Mouse (Mus musculus): ENCODE measurements at regions not wholly inside any gene's neighbourhood (a gene's known extent, or its start where the extent isn't known, plus 50 kb on each side); places are given as distances from the start of the nearest gene placed in this dataset.

DNA sequence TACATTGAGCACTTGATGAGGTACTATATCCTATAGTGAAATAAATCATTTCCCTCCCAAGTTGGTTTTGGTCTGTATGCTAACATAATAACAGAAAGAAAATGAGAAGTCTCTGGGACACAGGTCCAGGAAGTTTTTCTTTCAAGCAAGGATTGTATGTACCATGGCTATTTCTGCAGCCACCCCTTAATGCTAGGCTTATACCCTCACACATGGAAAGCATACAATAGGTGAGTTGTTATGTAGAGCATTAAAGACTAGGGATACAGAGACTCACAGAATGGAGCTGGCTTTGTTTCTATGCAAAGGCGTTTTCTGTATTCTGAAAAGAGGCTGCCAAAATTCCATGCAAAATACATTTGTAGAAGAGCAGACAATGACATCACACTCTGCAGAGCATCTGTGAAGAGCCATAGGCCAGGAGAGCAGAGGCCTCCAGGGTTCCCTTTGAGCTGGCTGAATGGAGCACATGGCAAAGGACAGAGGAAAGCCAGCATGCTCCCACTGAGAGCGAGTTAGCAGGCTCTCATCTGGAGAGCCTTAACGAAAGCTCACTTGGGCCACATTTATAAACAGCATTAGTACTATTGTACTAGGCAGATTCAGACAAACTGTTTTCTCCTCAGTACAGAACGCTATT lies 262.0 kb upstream of the Sgcd start:
- H3K4me2 ChIP-seq, result no peak overlapping the region
- ATAC-seq (ENCODE audit: low FRiP score), result no peak
- H3K9ac ChIP-seq (replicated peaks), result no peak overlapping the region
- H3K9me3 ChIP-seq (replicated peaks), result no peaks in the 10 kb centered on the region
- H3K4me1 ChIP-seq, result no peaks in the 10 kb centered on the region
- no peaks in the 10 kb centered on the region for H3K36me3 ChIP-seq
- 55% methylated on average over 4 of the region's 4 CpGs for WGBS
- no peak overlapping the region for H3K27ac ChIP-seq (replicated peaks)
- no peak overlapping the region for H3K4me3 ChIP-seq (replicated peaks)
- no peaks in the 10 kb centered on the region for H3K27me3 ChIP-seq (replicated peaks)

DNA sequence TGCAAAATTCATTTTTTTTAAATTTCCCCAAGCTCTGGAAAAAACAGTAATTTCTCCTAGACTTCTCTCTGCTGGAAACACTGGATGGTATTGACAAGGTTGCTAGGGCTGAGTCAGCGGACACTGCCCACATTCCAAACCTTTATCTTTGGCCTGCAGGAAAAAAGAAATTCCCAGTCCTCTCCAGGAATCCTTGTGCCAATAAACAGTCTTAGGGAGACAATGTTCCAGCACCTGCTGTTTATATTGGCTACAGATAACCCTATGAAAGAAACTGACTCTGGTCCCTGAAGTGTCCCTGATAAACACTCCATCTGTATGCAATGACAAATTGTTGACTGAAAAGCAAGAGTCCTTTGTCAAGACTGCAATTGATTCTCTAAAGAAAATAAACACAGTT lies 260.5 kb upstream of the Sgcd start:
- H3K27ac ChIP-seq (replicated peaks), result no peak overlapping the region
- WGBS, result 58% methylated on average over 1 of the region's 1 CpGs
- H3K4me1 ChIP-seq, result no peaks in the 10 kb centered on the region
- H3K4me3 ChIP-seq (replicated peaks), result no peak overlapping the region
- H3K9me3 ChIP-seq (replicated peaks), result no peaks in the 10 kb centered on the region
- no peak overlapping the region for H3K4me2 ChIP-seq
- H3K36me3 ChIP-seq, result no peaks in the 10 kb centered on the region
- ATAC-seq (ENCODE audit: low FRiP score), result no peak
- H3K27me3 ChIP-seq (replicated peaks), result no peaks in the 10 kb centered on the region
- H3K9ac ChIP-seq (replicated peaks), result no peak overlapping the region

DNA sequence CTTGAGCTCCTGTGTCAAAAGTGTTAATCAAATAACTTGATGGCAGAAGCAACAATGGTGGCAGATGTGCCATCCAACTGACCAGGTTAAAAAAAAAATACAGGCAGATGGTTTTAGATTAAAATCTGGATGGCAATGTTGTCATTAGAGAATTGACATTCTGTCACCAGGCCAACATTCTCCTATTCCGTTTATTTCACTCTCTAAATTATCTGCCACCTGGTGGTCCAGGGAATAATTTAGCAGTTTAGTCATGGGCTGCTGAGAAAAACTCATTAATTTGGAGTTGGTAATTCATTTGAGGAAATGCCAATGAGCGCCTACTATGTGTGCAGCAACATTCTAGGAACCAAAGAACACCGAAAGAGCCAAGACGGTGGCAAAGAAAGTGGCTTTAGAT lies 232.4 kb upstream of the Sgcd start:
- Histone ChIP-seq H3K4me2 (no peak overlapping the region), H3K36me3 (no peaks in the 10 kb centered on the region), H3K9me3 (replicated peaks) (no peaks in the 10 kb centered on the region), H3K4me3 (replicated peaks) (no peak overlapping the region), H3K9ac (replicated peaks) (no peak overlapping the region), H3K4me1 (no peaks in the 10 kb centered on the region), H3K27ac (replicated peaks) (no peak overlapping the region), H3K27me3 (replicated peaks) (no peaks in the 10 kb centered on the region)
- 59% methylated on average over 4 of the region's 4 CpGs for WGBS
- no peak for ATAC-seq (ENCODE audit: low FRiP score)

DNA sequence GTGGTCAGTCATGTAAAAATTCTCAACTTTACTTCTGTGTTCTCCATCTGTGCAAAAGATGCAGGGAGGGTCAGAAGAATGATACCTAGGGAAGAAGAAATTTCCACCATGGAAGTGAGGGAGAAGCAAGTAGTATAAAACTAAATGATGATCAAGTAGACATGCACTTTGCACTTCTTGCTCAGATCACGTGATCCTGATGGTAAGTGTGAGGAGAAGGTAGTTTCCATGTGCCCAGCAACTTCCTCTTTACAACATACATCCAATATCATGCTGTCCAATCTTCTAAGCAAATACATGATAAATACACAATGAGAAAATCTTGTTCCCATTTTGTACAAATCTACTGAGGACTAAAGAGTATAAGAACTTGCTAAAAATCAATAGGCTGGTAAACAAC lies 230.4 kb upstream of the Sgcd start:
- WGBS, result 72% methylated on average over 1 of the region's 1 CpGs
- H3K36me3 ChIP-seq, result no peaks in the 10 kb centered on the region
- no peaks in the 10 kb centered on the region for H3K9me3 ChIP-seq (replicated peaks)
- no peaks in the 10 kb centered on the region for H3K27me3 ChIP-seq (replicated peaks)
- H3K9ac ChIP-seq (replicated peaks), result no peak overlapping the region
- no peaks in the 10 kb centered on the region for H3K4me1 ChIP-seq
- no peak for ATAC-seq (ENCODE audit: low FRiP score)
- H3K27ac ChIP-seq (replicated peaks), result no peak overlapping the region
- no peak overlapping the region for H3K4me2 ChIP-seq
- H3K4me3 ChIP-seq (replicated peaks), result no peak overlapping the region

DNA sequence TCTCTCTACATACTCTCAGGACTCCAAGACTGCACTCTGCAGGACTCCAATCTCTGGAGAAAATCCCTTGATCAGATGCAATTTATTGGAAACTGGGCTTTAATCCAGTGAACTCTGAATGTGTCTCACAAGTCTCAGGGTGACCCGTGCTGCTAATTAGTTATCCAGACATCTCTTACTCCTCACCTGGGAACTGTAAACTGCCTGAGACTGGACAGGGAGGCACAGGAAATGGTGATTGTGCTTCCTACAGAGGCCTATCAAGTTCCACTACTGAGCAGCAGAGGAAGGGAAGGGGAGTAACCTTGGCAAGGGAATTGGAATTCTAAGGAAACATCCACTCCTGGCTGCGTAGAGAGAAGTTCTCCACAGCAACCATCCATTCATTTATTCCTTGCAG lies 228.0 kb upstream of the Sgcd start:
- no peak overlapping the region for H3K9ac ChIP-seq (replicated peaks)
- no peaks in the 10 kb centered on the region for H3K4me1 ChIP-seq
- no peak overlapping the region for H3K27ac ChIP-seq (replicated peaks)
- no peak for ATAC-seq (ENCODE audit: low FRiP score)
- H3K36me3 ChIP-seq, result no peaks in the 10 kb centered on the region
- no peak overlapping the region for H3K4me2 ChIP-seq
- no peaks in the 10 kb centered on the region for H3K9me3 ChIP-seq (replicated peaks)
- H3K4me3 ChIP-seq (replicated peaks), result no peak overlapping the region
- no peaks in the 10 kb centered on the region for H3K27me3 ChIP-seq (replicated peaks)
- WGBS, result 72% methylated on average over 2 of the region's 2 CpGs

DNA sequence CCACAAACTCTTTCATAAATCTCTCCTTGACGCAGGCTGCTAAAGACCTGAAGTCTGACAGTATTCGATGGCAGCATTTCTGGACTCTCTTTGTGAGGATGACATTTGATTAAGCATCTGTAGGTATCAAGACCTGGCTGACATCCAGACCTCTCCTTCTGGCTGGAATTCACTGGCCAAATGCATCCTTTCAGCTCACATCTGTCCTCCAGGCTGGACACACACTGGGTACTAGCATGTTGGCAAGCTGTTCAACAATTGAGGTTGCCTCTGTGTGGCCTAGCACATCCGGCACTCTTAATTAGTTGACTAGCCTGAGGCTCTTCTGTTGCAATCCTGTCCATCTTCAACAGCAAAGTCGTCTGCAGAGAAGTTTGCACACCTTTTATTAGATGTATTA lies 197.8 kb upstream of the Sgcd start:
- 58% methylated on average over 4 of the region's 4 CpGs for WGBS
- H3K9ac ChIP-seq (replicated peaks), result no peak overlapping the region
- ATAC-seq (ENCODE audit: low FRiP score), result no peak; the same call in 1 of the 2 replicates
- no peaks in the 10 kb centered on the region for H3K27me3 ChIP-seq (replicated peaks)
- no peak overlapping the region for H3K27ac ChIP-seq (replicated peaks)
- H3K4me1 ChIP-seq, result no peaks in the 10 kb centered on the region
- no peak overlapping the region for H3K4me3 ChIP-seq (replicated peaks)
- H3K9me3 ChIP-seq (replicated peaks), result no peaks in the 10 kb centered on the region
- H3K4me2 ChIP-seq, result no peak overlapping the region
- H3K36me3 ChIP-seq, result no peaks in the 10 kb centered on the region

DNA sequence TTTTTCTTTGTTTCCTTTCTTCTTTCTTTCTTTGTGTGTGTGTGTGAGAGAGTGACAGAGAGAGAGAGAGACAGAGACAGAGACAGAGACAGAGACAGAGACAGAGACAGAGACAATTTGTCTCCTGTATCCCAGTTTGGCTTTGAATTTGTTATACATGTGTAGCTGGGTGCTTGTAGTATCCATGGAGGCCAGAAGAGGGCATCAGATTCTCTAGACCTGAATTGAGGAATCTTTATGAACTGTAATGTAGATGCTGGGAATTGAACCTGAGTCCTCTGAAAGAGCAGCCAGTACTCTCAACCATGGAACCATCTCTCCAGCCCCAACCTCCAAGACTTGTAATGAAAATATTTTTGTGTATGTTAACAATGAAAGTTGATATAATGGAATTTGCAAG lies 190.2 kb upstream of the Sgcd start:
- Histone ChIP-seq H3K9me3 (replicated peaks) (no peaks in the 10 kb centered on the region), H3K9ac (replicated peaks) (no peak overlapping the region), H3K36me3 (no peaks in the 10 kb centered on the region), H3K27ac (replicated peaks) (no peak overlapping the region), H3K4me2 (no peak overlapping the region), H3K4me3 (replicated peaks) (no peak overlapping the region), H3K4me1 (no peaks in the 10 kb centered on the region), H3K27me3 (replicated peaks) (no peaks in the 10 kb centered on the region)
- no peak for ATAC-seq (ENCODE audit: low FRiP score)

DNA sequence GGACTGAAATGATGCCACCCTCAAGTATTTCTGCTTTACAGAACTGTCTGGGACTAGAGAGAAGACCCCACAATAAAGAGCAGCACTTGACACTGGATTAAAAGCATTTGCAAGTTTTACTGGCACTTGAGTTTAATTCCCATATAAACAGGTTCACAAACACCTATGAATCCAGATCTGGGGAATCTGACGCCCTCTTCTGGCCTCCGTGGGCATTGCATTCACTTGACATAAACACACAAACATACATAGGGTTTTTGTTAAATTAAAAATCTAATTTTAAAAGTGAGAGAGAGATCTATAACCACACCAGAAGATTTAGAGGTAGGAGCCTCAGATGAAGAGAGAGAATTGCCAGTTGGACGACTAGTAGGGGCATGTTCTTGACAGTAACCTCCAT lies 189.4 kb upstream of the Sgcd start:
- Histone ChIP-seq H3K27ac (replicated peaks) (no peak overlapping the region), H3K36me3 (no peaks in the 10 kb centered on the region), H3K27me3 (replicated peaks) (no peaks in the 10 kb centered on the region), H3K4me1 (no peaks in the 10 kb centered on the region), H3K9me3 (replicated peaks) (no peaks in the 10 kb centered on the region), H3K4me2 (no peak overlapping the region), H3K4me3 (replicated peaks) (no peak overlapping the region), H3K9ac (replicated peaks) (no peak overlapping the region)
- 37% methylated on average over 3 of the region's 3 CpGs for WGBS
- no peak for ATAC-seq (ENCODE audit: low FRiP score)

DNA sequence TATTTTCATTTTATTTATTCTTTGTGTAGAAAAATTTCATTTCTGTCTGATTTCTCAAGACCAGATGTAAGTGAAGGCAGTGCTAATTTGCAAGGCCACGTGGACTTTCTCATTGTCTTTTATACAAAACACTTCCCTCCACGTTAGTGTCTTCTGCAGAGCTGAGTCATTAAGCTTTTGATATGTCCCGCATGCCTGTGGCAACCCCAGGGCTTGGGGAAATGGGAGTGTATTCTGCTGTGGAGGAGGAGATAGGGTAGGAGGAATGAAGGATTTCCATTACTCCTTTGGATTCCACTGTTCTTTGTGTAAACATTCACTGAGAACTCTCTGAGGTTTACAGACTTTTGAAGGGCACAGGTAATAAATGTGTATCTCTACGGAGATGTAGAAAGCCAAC lies 187.7 kb upstream of the Sgcd start:
- Histone ChIP-seq H3K9me3 (replicated peaks) (no peaks in the 10 kb centered on the region), H3K4me3 (replicated peaks) (no peak overlapping the region), H3K27me3 (replicated peaks) (no peaks in the 10 kb centered on the region), H3K4me1 (no peaks in the 10 kb centered on the region), H3K9ac (replicated peaks) (no peak overlapping the region), H3K36me3 (no peaks in the 10 kb centered on the region), H3K27ac (replicated peaks) (no peak overlapping the region), H3K4me2 (no peak overlapping the region)
- no peak for ATAC-seq (ENCODE audit: low FRiP score)
- 76% methylated on average over 4 of the region's 4 CpGs for WGBS

DNA sequence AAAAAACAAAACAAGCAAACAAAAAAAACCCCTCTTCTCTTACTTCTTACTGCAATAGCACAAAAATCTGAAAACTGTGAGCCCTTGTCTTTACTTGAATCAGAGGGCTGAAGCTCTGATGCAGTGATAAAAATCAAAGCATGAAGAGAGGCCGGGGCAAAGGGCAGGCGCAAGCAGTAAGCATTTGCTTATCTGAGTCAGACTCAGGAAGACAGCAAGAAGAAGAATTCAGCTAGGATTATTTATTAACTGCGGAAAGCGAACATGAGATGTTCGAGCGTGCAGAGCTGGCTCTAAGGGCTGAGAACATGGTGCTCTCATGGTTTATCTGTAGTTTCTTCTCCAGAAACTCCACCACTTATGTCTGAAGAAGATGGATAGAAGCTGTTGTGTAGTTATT lies 163.4 kb upstream of the Sgcd start:
- Histone ChIP-seq H3K36me3 (no peaks in the 10 kb centered on the region), H3K4me3 (replicated peaks) (no peak overlapping the region), H3K4me2 (no peak overlapping the region), H3K27me3 (replicated peaks) (no peaks in the 10 kb centered on the region), H3K27ac (replicated peaks) (no peak overlapping the region), H3K4me1 (no peaks in the 10 kb centered on the region), H3K9ac (replicated peaks) (no peak overlapping the region), H3K9me3 (replicated peaks) (no peaks in the 10 kb centered on the region)
- ATAC-seq (ENCODE audit: low FRiP score), result no peak
- 81% methylated on average over 6 of the region's 6 CpGs for WGBS

DNA sequence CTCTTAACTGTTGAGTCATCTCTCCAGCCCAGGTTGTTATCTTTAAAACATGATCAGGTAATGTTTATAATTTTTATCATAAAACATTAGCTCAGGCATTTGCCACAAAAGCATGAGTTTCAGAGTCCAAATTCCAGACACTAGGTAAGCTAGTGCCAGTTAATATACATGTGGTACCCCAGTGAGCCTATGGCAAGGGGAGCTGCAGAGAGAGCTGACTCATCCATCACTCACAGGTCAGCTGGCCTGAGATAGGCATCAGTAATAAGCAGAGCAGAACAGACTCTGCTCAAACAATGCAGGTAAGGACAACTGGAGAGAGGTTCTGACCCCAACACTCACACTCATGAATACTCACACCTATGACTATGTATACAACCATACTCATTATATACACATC lies 144.6 kb upstream of the Sgcd start:
- no peak for ATAC-seq (ENCODE audit: low FRiP score)
- Histone ChIP-seq H3K4me2 (no peak overlapping the region), H3K9me3 (replicated peaks) (no peaks in the 10 kb centered on the region), H3K36me3 (no peaks in the 10 kb centered on the region), H3K27me3 (replicated peaks) (no peaks in the 10 kb centered on the region), H3K4me3 (replicated peaks) (no peak overlapping the region), H3K27ac (replicated peaks) (no peak overlapping the region), H3K4me1 (no peaks in the 10 kb centered on the region), H3K9ac (replicated peaks) (no peak overlapping the region)

DNA sequence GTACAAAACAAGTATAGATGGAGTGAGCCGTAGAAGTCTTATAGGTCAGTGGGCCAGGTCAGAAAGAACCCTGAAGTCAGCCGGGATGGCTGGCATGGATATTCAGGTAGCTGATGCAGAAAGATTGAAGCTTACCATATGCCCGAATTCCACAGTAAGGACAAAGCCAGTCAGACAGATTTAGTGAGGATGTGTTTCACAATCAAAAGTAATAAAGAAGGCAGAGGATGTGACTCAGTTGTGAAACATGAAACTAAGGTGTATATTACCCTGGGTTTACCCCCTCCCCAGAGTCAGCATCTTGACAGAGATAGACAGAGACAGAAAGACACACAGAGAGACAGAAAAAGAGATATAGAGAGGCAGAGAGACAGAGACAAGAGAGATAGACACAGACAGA lies 109.3 kb upstream of the Sgcd start:
- Histone ChIP-seq H3K4me3 (replicated peaks) (no peak overlapping the region), H3K9me3 (replicated peaks) (no peaks in the 10 kb centered on the region), H3K36me3 (no peaks in the 10 kb centered on the region), H3K27me3 (replicated peaks) (no peaks in the 10 kb centered on the region), H3K27ac (replicated peaks) (no peak overlapping the region), H3K4me2 (no peak overlapping the region), H3K4me1 (no peaks in the 10 kb centered on the region), H3K9ac (replicated peaks) (no peak overlapping the region)
- ATAC-seq (ENCODE audit: low FRiP score), result no peak
- WGBS, result 81% methylated on average over 3 of the region's 3 CpGs

DNA sequence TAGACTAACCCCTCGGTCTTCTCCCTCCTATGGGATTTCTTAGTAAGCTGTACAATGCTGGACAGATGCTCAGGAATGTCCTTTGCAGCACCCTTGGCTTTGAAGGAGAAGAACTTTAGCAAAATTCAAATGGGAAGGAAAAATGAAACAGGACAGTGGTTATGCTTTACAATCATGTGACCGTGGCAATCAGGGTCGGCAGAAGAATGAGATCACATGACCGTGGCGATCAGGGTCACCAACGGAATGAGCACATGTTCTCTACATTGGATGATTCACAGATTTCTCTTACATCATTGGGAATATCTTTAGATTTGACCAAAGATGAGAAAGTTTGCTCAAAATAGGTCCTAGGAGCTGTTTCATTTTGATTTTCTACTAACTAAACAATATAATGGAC lies 108.7 kb upstream of the Sgcd start:
- Histone ChIP-seq H3K27ac (replicated peaks) (no peak overlapping the region), H3K27me3 (replicated peaks) (no peaks in the 10 kb centered on the region), H3K4me2 (no peak overlapping the region), H3K36me3 (no peaks in the 10 kb centered on the region), H3K4me3 (replicated peaks) (no peak overlapping the region), H3K4me1 (no peaks in the 10 kb centered on the region), H3K9me3 (replicated peaks) (no peaks in the 10 kb centered on the region), H3K9ac (replicated peaks) (no peak overlapping the region)
- ATAC-seq (ENCODE audit: low FRiP score), result no peak
- 96% methylated on average over 6 of the region's 6 CpGs for WGBS

All from neural tube, embryonic 15.5 days (tissue).